Mouse (Mus musculus) lung, postnatal 14 days (tissue): ENCODE results near the gene Tgtp2.
"Not testable (repeated sequence)": the region's sequence is repeated elsewhere in the genome, so short reads cannot be mapped to it uniquely, and the experiment has no call there.

Experiments used
- DNase-seq: peaks from one replicate; pipeline ENCODE4 v3.0.0; 2021

Gene Tgtp2

DNA sequence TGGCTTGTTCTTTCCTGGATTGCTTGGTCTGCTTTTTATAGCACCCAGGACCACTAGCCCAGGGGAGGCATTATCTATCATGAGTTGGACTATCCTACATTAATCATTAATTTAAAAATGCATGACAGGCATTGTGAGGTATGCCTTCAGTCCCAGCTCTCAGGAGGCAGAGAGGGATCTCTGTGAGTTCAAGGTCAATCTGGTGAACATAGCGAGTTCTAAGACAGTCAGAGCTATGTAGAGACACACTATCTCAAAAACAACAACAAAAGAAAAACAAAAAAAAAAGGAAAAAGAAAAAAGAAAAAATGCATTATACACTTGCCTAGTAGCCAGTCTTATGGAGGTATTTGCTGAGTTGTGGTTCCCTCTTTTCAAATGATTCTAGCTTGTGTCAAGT is 20.4 kb upstream of the Tgtp2 start:
- DNase-seq, result no peak

DNA sequence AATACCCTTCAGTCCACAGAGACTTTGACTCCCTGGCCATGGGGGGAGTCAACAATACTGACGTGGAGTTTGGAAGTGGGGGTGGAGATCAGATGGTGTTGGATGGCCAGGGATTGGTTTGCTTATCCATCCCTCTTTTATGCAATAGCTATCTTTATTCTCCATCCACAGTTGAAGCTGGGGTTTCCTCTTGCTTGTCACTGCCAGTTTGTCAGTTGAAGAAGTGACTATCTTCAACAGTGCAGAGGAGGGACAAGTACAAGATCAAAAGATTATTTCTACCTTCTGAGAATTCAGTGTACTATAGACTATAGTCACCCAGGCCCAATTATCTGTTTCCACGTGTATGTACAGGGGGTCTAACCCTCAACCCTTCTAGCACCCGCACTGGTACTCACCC is 19.8 kb upstream of the Tgtp2 start:
- no peak for DNase-seq

DNA sequence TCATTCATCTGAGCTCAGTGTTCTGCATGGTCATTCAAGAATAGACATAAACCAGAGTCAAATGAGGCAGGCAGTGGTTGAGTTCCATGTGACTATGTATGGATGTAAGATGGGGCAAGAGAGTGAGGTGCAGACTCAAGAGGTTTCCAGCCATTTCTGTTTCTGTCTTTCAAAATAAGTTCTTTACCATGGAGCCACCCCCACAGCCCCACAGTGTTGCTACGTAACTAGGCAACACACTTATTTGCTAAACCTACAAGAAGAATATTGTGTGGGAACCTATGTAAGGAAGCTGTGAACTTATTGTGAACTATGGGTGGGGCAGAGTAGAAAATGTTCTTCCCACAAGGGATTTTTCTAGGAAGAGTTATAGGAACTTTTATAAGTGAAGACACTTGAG is 19.1 kb upstream of the Tgtp2 start:
- no peak for DNase-seq

DNA sequence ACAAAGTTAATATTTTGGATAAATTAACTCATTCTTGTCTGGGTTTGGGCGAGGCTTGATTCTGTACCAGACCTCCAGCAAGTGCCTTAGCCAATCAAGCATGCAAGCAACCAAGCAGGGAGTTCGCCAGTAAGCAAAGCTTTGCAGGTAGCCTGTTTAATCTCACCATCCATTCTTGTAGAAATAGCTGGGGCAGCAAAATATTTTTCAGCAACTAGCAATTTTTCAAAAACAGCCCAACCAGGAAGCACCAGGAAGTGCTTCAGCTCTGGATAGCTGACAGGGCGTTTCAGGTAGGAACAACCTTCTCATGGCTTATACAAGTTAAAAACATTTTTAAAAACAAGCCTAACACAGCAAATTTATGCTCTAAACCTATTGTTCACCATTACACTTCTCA is 17.9 kb upstream of the Tgtp2 start:
- DNase-seq, result no peak

DNA sequence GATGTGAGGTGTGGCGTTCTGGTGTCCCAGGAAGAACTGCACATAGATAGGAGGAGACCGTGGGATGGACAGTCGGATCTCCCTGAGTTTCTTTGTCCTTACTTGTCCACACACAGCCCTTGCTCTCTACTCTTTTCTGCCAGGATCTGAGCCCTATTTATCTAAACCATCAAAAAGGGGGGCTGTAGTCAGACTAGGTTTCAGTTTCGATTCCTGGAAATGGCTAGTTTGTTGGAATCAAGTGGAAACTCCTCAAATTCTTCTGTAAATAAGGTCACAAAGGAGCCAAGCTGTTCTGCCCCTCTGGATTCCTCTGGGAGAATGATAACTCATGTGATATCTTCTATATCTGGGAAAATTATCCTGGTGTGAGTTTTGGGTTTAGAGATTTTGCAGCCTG is 17.4 kb upstream of the Tgtp2 start:
- DNase-seq, result no peak

DNA sequence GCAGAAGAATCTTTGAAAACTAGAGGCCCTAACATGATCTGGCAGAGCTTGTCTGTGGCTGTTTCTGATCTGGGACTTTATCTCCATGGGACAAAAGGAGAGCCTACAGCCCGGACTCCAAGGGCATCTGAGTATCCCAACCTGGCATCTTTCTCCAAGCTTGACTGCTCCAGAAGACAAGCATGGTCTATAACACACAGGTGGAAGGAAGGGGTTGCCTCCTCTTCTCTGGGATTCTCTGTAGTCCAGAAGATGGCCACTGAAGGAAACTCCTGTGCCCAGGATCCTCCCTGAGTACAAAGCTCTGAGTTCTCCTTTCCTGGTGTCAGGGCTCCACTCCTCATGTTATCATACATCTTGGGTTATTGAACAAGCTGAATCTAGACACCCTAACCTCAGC is 16.6 kb upstream of the Tgtp2 start:
- DNase-seq, result no peak

DNA sequence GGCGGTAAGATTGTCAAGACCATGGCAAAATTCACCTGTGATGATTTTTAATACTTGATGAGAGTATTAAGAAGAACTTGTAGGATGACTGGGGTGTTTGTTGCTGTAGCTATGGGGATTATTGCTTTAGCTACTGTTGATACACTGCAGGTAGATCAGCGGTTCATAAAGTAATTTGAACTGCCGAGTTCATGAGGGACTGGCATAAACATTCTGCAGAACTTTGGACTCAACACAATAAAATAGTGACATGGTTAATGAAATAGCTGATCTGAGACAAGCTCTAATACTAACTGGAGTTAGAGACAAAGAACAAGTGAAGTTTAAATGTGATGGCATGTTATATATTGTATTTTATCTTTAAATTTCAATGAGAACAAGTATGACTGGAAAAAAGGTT is 14.7 kb upstream of the Tgtp2 start:
- DNase-seq, result no peak

DNA sequence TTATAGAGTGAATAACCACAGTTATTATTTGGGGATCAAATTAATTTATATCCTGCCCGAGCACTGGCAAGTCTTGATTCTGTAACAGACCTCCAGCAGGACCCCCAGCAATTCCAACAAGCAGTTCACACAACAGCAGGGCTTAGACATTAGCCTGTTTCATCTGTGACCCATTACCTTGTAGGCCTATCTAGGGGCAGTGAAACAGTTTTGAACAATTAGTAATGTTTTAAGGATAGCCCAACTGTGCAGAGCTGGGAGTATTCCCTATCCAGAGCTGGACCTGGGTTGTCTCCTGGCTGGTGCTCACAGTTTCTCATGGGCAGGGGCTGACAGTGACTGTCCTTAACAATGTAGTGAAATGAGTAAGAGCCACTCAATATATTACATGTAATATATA is 13.0 kb upstream of the Tgtp2 start:
- no peak for DNase-seq

DNA sequence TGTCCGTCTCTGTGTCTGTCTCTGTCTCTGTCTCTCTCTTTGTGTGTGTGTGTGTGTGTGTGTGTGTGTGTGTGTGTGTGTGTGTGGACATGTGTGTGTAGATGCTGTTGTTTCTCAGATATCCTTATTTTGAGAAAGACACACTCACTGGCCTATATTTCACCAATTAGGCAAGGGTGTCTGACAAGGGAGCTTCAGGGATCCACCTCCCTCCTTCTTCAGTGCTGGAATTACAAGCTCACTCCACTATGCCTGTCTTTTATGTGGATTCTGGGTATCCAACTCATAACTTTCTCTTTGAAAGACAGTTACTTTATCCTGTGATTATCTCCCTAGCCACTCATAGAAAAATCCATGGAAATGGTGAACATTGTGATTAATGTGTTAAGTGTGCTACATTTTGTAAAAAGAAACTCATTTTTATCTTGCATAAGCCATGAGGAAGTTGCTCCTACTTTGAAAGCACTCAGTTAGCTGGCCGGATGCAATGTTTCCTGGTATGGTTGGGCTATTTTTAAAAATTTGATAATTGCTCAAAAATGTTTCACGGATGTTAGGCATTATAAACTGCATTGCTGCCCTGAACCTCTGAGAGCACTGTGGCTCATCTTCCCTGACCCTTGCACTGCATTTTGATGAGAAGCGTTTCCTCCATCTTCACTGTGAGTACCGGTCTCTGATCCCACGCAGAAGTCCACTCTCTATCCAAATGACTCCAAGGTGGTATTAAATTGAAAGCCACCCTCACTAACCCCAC is 12.2 kb upstream of the Tgtp2 start, which contains the start of gene Ifi47:
TSS of gene Ifi47 (plus strand) at position 587 of the 757 bp plus-strand sequence.
- not testable (repeated sequence) for DNase-seq

DNA sequence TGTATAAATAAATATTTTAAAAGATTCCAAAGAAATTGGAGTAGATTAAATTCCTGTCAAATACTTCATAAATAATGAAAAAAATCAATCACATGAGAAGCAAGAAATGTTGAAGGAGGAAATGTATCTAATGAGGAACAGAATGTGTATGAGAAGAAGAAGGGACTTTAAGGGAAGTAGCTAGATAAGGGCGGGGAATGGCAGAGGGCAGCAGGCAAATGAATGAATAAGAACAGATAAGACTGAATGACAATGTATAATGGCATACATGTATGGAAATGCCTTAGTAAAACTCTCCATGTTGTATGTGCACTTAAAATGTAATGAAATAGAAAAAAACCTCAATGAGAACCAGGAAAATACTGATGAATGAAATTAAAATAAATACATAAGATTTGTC is 4.4 kb upstream of the Tgtp2 start:
- no peak for DNase-seq

DNA sequence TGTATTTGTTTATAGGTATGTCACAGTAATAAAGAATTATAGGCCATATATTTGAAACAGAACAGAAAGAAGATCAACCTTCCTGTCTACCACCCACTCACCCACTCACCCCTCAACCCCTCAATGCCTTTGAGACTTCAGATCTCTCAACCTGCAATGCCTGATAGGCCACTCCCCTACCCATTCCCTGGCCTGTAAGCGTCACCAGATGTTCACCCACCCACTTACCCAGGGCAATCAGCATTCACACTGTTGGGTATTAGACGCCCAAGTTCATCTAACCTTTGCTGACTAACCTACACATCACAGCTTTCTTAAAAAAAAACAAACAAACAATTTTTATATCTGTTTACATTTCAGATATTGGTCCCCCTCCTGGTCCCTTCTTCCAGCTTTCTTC is 2.1 kb downstream of the Tgtp2 start:
- DNase-seq, result not testable (repeated sequence)

DNA sequence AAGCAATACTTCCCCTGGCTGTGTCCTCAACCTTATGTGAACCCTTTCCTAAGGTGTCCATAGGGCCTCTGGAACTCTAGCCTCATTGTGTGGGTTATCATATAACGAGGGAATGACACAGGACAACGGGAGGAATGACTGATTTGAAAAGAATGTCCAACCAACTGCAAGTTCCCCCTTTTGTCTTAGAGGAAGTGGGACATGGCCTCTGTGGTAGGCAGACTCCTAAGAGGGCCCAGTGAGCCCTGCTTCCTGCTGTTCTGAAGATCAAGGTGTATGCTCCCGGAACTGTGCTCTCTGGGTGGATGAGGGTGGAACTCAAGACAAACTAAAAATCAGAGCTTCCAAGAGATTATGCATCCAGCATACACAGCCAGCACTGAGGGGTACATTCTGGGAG is 3.9 kb downstream of the Tgtp2 start:
- DNase-seq, result not testable (repeated sequence)

DNA sequence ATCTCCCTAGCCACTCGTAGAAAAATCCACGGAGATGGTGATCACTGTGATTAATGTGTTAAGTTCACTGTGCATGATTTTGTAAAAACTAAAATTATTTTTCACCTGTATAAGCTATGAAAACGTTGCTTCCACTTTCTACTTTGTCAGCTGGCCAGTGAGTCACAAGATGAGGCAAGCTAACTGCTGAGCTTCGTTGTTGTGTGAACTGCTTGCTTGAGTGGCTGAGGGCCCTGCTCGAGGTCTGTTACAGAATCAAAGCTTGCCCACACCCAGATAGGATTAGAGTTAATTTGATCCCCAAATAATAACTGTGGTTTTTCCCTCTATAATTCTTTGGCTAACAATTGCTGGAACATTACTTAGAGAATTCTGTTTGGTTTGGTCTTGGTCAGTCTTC is 12.1 kb downstream of the Tgtp2 start:
- DNase-seq, result not testable (repeated sequence)

DNA sequence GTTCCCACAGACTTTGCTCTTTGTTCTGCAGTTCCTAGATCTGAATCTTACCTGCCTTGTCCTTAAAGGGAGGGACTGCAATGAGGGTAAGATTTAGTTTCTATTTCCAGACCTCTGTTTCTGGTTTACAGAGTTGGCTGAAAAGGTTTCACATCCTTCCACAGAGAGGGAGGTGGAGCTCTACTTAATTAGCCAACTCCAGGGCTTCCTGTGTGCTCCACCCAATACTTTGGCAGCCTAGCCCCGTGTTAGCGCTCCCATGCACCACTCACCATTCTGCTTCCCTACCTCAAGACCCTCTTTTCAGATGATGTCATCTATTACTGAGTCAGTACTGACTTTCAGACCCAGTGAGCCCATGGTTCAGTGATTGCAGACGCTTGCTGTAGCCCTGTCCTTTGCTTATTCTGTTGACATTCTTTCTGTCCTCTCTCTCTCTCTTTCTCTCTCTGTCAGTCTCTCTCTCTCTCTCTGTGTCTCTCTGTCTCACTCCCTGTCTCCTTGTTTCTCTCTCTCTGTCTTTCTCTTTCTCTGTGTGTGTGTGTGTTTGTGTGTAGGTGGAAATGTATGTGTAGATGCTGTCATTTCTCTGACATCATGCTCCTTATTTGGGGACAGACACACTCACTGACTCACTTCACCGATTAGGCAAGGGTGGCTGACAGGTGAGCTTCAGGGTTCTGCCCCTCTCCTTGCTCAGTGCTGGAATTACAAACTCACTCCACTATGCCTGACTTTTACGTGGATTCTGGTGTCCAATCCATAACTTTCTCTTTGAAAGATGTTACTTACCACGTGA is 12.7 kb downstream of the Tgtp2 start, which contains the start of gene 9930111J21Rik2:
TSS of gene 9930111J21Rik2 (minus strand) at position 150 of the 799 bp plus-strand sequence.
- DNase-seq, result not testable (repeated sequence)

DNA sequence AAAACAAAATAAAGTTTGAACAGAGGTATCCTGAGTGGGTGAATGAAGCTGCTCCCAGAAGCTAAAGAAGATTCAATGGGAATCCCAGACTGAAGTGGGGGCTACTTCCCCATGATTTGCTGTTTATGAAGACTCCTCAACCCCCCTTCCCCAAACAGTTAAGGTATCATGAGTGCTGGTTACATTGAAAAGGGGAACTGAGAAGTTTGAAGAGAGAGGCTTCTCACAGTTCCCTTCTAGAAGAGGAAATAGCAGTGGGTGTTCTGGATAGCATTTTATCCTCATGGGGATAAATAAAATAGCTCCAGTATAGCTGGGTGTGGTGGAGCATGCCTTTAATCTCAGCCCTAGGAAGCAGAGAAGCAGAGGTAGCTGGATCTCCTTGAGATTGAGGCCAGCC is 13.9 kb downstream of the Tgtp2 start:
- DNase-seq, result not testable (repeated sequence)

DNA sequence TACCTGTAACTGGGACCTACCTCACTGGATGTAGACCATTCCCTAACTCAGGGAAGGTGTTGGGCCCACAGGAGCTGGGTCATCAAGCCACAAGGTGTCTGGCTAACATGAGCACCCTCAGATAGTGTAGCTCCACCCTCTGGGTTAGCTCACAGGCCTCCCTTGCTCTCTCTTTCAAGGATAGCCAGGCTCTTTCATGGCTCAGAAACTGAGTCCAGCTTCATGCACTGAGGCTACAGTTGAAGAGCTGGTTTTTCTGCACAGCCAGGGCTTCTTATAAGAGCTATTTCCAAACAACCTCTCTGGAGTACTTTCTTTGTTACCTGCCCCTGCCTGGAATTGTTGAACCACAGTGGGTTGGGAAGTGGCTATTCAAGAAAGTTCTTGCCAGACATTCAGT is 51.9 kb downstream of the Tgtp2 start:
- not testable (repeated sequence) for DNase-seq
